Mouse (Mus musculus) forebrain, embryonic 16.5 days (tissue): Measurements from ENCODE around the gene Lhfpl3. TPM values are rescaled to one million over a fixed set of nuclear protein-coding genes. Genes with fewer than 3 reads are reported as not detected.

Experiments used
- ATAC-seq: fragments of 200-750 bp; cut with Nextera tagmentation; 2 replicates; pipeline ENCODE4 v1.8.0; 2017; ENCODE audit warnings: mild to moderate bottlenecking, moderate library complexity
- H3K27ac ChIP-seq: fragments of 300-500 bp; sonication (generic); 2 replicates; pipeline ENCODE4 v1.5.1; 2014; ENCODE audit warnings: low read length, control low read depth
- H3K27me3 ChIP-seq: fragments of 300-500 bp; sonication (generic); replicated peaks from 2 replicates; pipeline ENCODE4 v1.6.1; 2014; ENCODE audit warnings: low read length; ENCODE audit not compliant: control insufficient read depth, insufficient read depth
- H3K36me3 ChIP-seq: fragments of 300-500 bp; sonication (generic); 2 replicates; pipeline ENCODE4 v1.6.1; 2014; ENCODE audit not compliant: control insufficient read depth, insufficient read depth
- H3K4me1 ChIP-seq: fragments of 300-500 bp; sonication (generic); replicated peaks from 2 replicates; pipeline ENCODE4 v1.6.1; 2014; ENCODE audit warnings: low read length; ENCODE audit not compliant: control insufficient read depth, insufficient read depth
- H3K4me2 ChIP-seq: fragments of 300-500 bp; sonication (generic); 2 replicates; pipeline ENCODE4 v1.6.1; 2014; ENCODE audit warnings: mild to moderate bottlenecking, low read length, control low read depth
- H3K4me3 ChIP-seq: fragments of 300-500 bp; sonication (generic); replicated peaks from 2 replicates; pipeline ENCODE4 v1.5.1; 2014; ENCODE audit warnings: mild to moderate bottlenecking, low read length, control low read depth
- H3K9ac ChIP-seq: fragments of 300-500 bp; sonication (generic); replicated peaks from 2 replicates; pipeline ENCODE4 v1.6.1; 2014; ENCODE audit warnings: low read depth, low read length, control low read depth
- H3K9me3 ChIP-seq: fragments of 300-500 bp; sonication (generic); 2 replicates; pipeline ENCODE4 v1.6.1; 2016; ENCODE audit warnings: low read length; ENCODE audit not compliant: control insufficient read depth
- WGBS: fragments of 180-500 bp; shearing (Covaris S2); extraction: QIAGEN DNeasy Blood & Tissue Kit; methylation state at CpG from one replicate; pipeline ENCODE4 v1.1.7; 2014; 5-methylcytosine and 5-hydroxymethylcytosine counted together
- polyA plus RNA-seq: library from polyadenylated mRNA; unstranded; fragments of >200 nt; fragmentation: Nextera tagmentation; extraction: Ambion mirVana; gene quantifications from 2 replicates; pipeline ENCODE4 v1.2.1, GENCODE M21; 2015

Gene Lhfpl3
- polyA plus RNA-seq, 1 experiment from 2014 or later: 14.7 TPM

GRCm38 (mm10) chr5:23042862-23043261, 297.0 kb downstream of the Lhfpl3 start:
- 0 out of 2 replicates have a peak, but pooled peaks have one; percentile 23 for ATAC-seq
- Histone ChIP-seq H3K27me3 (no peaks in the 10 kb centered on the region), H3K4me2 (no peak overlapping the region), H3K9ac (no peak overlapping the region), H3K27ac (no peak overlapping the region), H3K4me3 (no peak overlapping the region), H3K9me3 (no peaks in the 10 kb centered on the region), H3K4me1 (no peaks in the 10 kb centered on the region), H3K36me3 (no peaks in the 10 kb centered on the region)
- WGBS: 69% methylated on average over 5 of the region's 5 CpGs

DNA sequence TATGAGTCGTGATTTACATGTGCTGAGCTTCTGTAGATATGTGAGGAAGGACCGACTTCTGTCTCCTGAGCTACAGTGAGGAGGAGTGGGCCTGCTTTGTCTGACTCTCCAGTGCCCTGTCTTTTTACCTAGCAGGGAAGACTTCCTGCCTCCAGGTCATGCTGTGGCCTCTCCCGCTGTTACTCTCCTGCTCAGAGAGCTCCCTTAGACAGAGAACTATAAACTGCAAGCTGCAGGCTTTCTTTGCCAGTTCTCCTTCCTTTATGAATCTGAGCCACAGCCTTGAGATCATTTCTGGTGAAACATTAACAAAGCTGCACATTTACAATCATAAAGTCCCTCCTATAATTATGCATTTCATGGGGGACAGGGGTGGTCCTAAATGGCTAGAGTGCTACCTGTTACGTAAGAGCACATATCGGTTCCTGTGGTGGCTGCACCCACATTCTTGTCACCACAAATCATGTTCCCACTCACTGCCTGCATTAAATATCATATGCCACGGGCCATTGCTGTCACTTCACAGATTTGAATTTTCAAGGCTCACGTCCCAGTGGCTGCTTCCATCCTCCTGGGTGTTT, 303.3 kb downstream of the Lhfpl3 start:
- no peaks in the 10 kb centered on the region for H3K9me3 ChIP-seq
- no peak for ATAC-seq
- 81% methylated on average over 7 of the region's 7 CpGs for WGBS
- H3K4me3 ChIP-seq: no peak overlapping the region
- no peak overlapping the region for H3K9ac ChIP-seq
- H3K36me3 ChIP-seq: no peaks in the 10 kb centered on the region
- H3K4me2 ChIP-seq: no peak overlapping the region
- H3K27ac ChIP-seq: no peak overlapping the region
- no peaks in the 10 kb centered on the region for H3K4me1 ChIP-seq
- H3K27me3 ChIP-seq: no peaks in the 10 kb centered on the region

GRCm38 (mm10) chr5:23051458-23051857, 305.6 kb downstream of the Lhfpl3 start:
- Histone ChIP-seq H3K4me3 (no peak overlapping the region), H3K27me3 (no peaks in the 10 kb centered on the region), H3K9ac (no peak overlapping the region), H3K4me1 (no peaks in the 10 kb centered on the region), H3K27ac (no peak overlapping the region), H3K36me3 (no peaks in the 10 kb centered on the region), H3K4me2 (no peak overlapping the region), H3K9me3 (no peaks in the 10 kb centered on the region)
- WGBS: 77% methylated on average over 5 of the region's 5 CpGs
- no peak for ATAC-seq

DNA sequence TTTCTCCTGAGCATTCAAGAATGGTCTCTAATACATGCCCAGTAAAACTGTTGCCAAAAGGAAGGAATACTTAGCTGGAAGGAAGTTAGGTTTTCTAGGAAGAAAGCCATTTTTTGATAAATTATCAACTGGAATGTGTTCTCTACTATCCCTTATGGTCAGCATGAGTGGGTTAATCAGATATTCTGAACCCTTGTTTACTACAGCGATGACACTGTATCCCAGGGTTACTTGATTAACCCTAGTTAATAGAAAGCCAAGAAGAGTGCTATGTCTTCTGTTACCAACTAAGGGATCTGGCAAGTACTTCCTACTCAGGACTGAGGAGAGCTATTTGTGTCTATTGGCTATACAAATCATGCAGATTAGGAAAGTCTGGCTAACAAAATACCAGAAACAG, 349.0 kb downstream of the Lhfpl3 start:
- no peak for ATAC-seq
- WGBS: 85% methylated on average over 1 of the region's 1 CpGs
- H3K4me3 ChIP-seq: no peak overlapping the region
- H3K36me3 ChIP-seq: no peaks in the 10 kb centered on the region
- H3K4me1 ChIP-seq: no peaks in the 10 kb centered on the region
- H3K27me3 ChIP-seq: no peaks in the 10 kb centered on the region
- H3K9ac ChIP-seq: no peak overlapping the region
- H3K27ac ChIP-seq: no peak overlapping the region
- no peak overlapping the region for H3K4me2 ChIP-seq
- H3K9me3 ChIP-seq: no peaks in the 10 kb centered on the region

DNA sequence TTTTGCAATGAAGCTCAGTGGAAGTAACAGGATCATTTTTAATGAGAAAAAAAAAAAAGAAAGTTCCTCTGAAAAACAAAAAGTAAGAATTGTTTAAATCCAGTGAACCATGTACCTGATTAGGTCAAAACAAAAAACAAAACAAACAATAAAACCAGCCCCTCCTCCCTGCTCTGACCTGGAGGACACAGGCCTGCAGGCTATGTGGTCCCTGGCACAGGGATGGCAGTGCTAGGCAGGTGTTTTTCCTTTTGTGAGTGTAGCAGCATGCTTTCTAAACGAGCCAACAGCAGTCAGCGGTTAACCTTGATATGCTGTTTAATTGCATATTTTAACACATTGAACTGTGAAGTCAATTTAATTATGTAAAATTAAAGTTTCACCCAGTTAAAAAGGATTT, 360.7 kb downstream of the Lhfpl3 start:
- Histone ChIP-seq H3K4me2 (no peak overlapping the region), H3K27me3 (no peaks in the 10 kb centered on the region), H3K4me3 (no peak overlapping the region), H3K9ac (no peak overlapping the region), H3K27ac (no peak overlapping the region), H3K4me1 (0 out of 2 replicates have a peak, but pooled peaks cover 2% of the 10 kb centered on the region), H3K9me3 (no peaks in the 10 kb centered on the region), H3K36me3 (no peaks in the 10 kb centered on the region)
- WGBS: 17% methylated on average over 2 of the region's 2 CpGs
- ATAC-seq: peak; percentile 67

- H3K4me3 ChIP-seq: no peak overlapping the region
- 0 out of 2 replicates have a peak, but pooled peaks cover 2% of the 10 kb centered on the region for H3K4me1 ChIP-seq
- H3K27me3 ChIP-seq: no peaks in the 10 kb centered on the region
- no peak overlapping the region for H3K9ac ChIP-seq
- H3K27ac ChIP-seq: no peak overlapping the region
- 93% methylated on average over 6 of the region's 6 CpGs for WGBS
- no peaks in the 10 kb centered on the region for H3K9me3 ChIP-seq
- no peak overlapping the region for H3K4me2 ChIP-seq
- ATAC-seq: no peak
- H3K36me3 ChIP-seq: no peaks in the 10 kb centered on the region
Measured at GRCm38 (mm10) chr5:23111307-23111706, 365.4 kb downstream of the Lhfpl3 start.

GRCm38 (mm10) chr5:23114249-23114648, 368.4 kb downstream of the Lhfpl3 start:
- Histone ChIP-seq H3K4me2 (no peak overlapping the region), H3K27me3 (no peaks in the 10 kb centered on the region), H3K36me3 (no peaks in the 10 kb centered on the region), H3K4me3 (no peak overlapping the region), H3K4me1 (no peaks in the 10 kb centered on the region), H3K27ac (no peak overlapping the region), H3K9me3 (no peaks in the 10 kb centered on the region), H3K9ac (no peak overlapping the region)
- ATAC-seq: no peak
- 89% methylated on average over 4 of the region's 4 CpGs for WGBS

DNA sequence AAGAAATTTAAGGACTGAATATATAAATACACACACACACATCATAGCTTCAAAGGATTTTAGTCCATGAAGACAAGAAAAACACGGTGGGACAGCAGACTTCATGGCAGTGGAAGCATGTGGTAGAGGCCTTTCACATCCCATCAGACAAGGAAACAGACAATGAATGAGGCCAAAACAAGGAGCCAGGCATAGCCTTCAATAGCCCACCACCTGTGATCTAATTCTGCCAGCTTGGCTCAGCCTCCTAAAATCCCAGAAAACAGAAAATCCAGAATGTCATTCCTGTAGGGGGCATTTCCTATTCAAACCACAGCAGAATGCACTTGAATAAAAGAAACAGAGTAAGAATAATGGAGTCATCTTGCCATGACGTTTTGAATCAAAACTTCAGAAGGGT, 381.0 kb downstream of the Lhfpl3 start:
- no peak overlapping the region for H3K4me3 ChIP-seq
- no peak overlapping the region for H3K4me2 ChIP-seq
- H3K27ac ChIP-seq: no peak overlapping the region
- H3K36me3 ChIP-seq: no peaks in the 10 kb centered on the region
- H3K27me3 ChIP-seq: no peaks in the 10 kb centered on the region
- H3K4me1 ChIP-seq: no peaks in the 10 kb centered on the region
- WGBS: 14% methylated on average over 2 of the region's 2 CpGs
- H3K9me3 ChIP-seq: no peaks in the 10 kb centered on the region
- no peak overlapping the region for H3K9ac ChIP-seq
- no peak for ATAC-seq

DNA sequence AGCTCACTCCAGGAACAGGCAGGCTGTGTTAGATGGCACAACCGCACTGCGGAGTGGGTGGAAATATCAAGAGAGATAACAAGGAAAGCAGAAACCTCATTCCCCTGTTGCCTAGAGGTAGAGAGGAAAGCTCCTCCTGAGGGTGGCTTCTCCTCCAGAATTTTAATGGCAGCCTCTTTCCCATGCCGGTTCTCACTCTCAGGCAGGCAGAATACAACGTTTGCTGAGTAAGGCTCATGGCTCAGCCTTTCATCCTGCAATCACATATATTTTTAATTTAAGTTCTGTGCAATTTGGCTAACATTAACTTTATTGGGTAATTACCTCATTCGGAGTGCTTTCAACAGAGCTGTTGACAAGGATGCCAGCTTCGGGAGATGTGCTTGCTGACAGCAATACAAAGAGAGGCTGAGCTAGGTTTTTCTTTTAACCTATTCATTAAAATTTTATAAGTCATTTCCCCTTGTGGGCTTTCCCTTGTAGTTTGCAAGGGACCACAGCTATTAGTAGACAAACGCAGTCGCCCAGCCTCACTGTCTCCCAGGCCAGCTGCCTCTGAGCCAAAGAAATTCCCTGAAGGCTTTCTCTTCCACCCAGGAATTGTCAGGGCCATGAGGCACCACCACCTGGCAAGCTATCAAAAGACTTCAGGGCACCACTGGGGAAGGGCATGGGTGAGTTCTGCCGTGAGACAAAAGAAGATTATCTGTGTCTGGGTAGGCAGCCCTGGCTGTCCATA, 394.5 kb downstream of the Lhfpl3 start:
- no peak overlapping the region for H3K9ac ChIP-seq
- WGBS: 34% methylated on average over 9 of the region's 9 CpGs
- no peaks in the 10 kb centered on the region for H3K27me3 ChIP-seq
- no peak overlapping the region for H3K4me3 ChIP-seq
- no peak overlapping the region for H3K4me2 ChIP-seq
- no peak overlapping the region for H3K27ac ChIP-seq
- ATAC-seq: peak; percentile 58
- no peaks in the 10 kb centered on the region for H3K9me3 ChIP-seq
- no peaks in the 10 kb centered on the region for H3K36me3 ChIP-seq
- H3K4me1 ChIP-seq: peaks cover 8% of the 10 kb centered on the region
